Mouse (Mus musculus) skeletal muscle tissue, adult 2 months (tissue): Measurements from ENCODE around the gene Med12l.

Experiments
- DNase-seq: peaks from one replicate; pipeline ENCODE4 v3.0.0-alpha.2; 2012; ENCODE audit warnings: low read depth, low spot score

Med12l gene

GRCm38 (mm10) chr3:59005271-59005995 is at the start of gene Med12l:
Gene Med12l (plus strand): TSS chr3:59005825.
- DNase-seq, result no peak

GRCm38 (mm10) chr3:58961166-58961565 is 44.5 kb upstream of the Med12l start:
- no peak for DNase-seq

- DNase-seq, result no peak
Observed at GRCm38 (mm10) chr3:58977413-58977812, 28.2 kb upstream of the Med12l start.

GRCm38 (mm10) chr3:58977906-58978622 is 27.6 kb upstream of the Med12l start:
- no peak for DNase-seq

- DNase-seq, result no peak
Observed at GRCm38 (mm10) chr3:58980579-58980978, 25.0 kb upstream of the Med12l start.

- DNase-seq, result peak; percentile 21
Observed at GRCm38 (mm10) chr3:58982896-58983837, 22.5 kb upstream of the Med12l start.

- DNase-seq, result no peak
Observed at GRCm38 (mm10) chr3:58983838-58984598, 21.6 kb upstream of the Med12l start.

- no peak for DNase-seq
Observed at GRCm38 (mm10) chr3:58985816-58986215, 19.8 kb upstream of the Med12l start.

- no peak for DNase-seq
Observed at GRCm38 (mm10) chr3:58989374-58989773, 16.3 kb upstream of the Med12l start.

GRCm38 (mm10) chr3:58990556-58990955 is 15.1 kb upstream of the Med12l start:
- DNase-seq, result no peak

- DNase-seq, result no peak
Observed at GRCm38 (mm10) chr3:58992122-58992521, 13.5 kb upstream of the Med12l start.

- DNase-seq, result no peak
Observed at GRCm38 (mm10) chr3:58993619-58994018, 12.0 kb upstream of the Med12l start.

GRCm38 (mm10) chr3:59003756-59004155 is 1.9 kb upstream of the Med12l start:
- no peak for DNase-seq

- DNase-seq, result no peak
Observed at GRCm38 (mm10) chr3:59005996-59006730, 538 bp downstream of the Med12l start.

GRCm38 (mm10) chr3:59006731-59007441 is 1.3 kb downstream of the Med12l start:
- DNase-seq, result peak; percentile 9

- no peak for DNase-seq
Observed at GRCm38 (mm10) chr3:59010276-59010675, 4.7 kb downstream of the Med12l start.

GRCm38 (mm10) chr3:59015698-59016412 is 10.2 kb downstream of the Med12l start:
- no peak for DNase-seq

GRCm38 (mm10) chr3:59016501-59016900 is 10.9 kb downstream of the Med12l start:
- DNase-seq, result no peak

- DNase-seq, result no peak
Observed at GRCm38 (mm10) chr3:59021236-59021635, 15.6 kb downstream of the Med12l start.
